Mouse (Mus musculus): ENCODE results near the gene Wscd2. TPM values are rescaled to one million over a fixed set of nuclear protein-coding genes. Genes with fewer than 3 reads are reported as not detected.

Wscd2 gene
- polyA plus RNA-seq (2012; rRNA removed): 9.2 and 13.5 TPM in 2 replicates

GRCm38 (mm10) chr5:113490033-113490432, at the start of gene Wscd2:
TSS of gene Wscd2 (plus strand) at chr5:113490333.
- DNase-seq (ENCODE audit: low read depth): no peak
- TF ChIP-seq CTCF (IDR thresholded peaks at IDR 0.05; ENCODE audit: borderline replicate concordance, extremely low read depth, insufficient read depth, insufficient read length): no peak
- TF ChIP-seq POLR2A (IDR thresholded peaks at IDR 0.05; ENCODE audit: borderline replicate concordance, extremely low read depth, insufficient read depth, insufficient read length, poor library complexity, severe bottlenecking): no peak

GRCm38 (mm10) chr5:113442180-113442579, 48.0 kb upstream of the Wscd2 start:
- peak; percentile 63 for DNase-seq (ENCODE audit: low read depth)
- TF ChIP-seq CTCF (IDR thresholded peaks at IDR 0.05; ENCODE audit: borderline replicate concordance, extremely low read depth, insufficient read depth, insufficient read length) (no peak), POLR2A (IDR thresholded peaks at IDR 0.05; ENCODE audit: borderline replicate concordance, extremely low read depth, insufficient read depth, insufficient read length, poor library complexity, severe bottlenecking) (no peak)

DNA sequence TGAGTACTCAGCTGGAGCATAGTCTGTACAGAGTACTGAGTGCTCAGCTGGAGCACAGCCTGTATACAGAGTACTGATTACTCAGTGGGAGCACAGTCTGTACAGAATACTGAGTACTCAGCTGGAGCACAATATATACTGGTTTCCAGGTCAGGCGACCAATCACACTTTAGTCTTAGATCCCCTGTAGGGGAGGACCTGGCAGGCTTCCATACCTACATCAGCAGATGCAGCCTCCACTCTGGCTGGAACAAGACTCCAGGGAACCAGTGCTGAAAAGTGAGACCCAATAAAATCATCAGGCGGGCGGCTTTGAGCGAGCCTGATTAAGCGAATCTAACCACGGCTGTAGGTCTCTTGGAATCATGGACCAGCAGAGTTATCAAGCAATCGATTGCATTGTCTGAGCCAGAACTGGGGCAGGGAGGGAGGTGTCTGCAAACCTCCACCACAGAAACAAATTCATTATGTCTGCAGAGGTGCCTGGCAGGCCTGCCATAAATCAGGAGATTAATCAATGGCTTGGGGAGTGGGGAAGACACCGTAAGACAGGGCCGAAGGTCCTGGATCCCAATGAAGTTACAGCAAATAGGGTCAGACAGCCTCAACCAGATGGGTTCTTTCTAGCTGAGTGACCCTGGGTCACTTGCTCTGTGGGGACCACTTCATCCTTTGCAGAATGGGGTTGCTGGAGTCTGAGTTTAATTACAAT, 42.0 kb upstream of the Wscd2 start:
- peak; percentile 78 for DNase-seq (ENCODE audit: low read depth)
- TF ChIP-seq CTCF (IDR thresholded peaks at IDR 0.05; ENCODE audit: borderline replicate concordance, extremely low read depth, insufficient read depth, insufficient read length): no peak
- no peak for TF ChIP-seq POLR2A (IDR thresholded peaks at IDR 0.05; ENCODE audit: borderline replicate concordance, extremely low read depth, insufficient read depth, insufficient read length, poor library complexity, severe bottlenecking)

- TF ChIP-seq POLR2A (IDR thresholded peaks at IDR 0.05; ENCODE audit: borderline replicate concordance, extremely low read depth, insufficient read depth, insufficient read length, poor library complexity, severe bottlenecking) (no peak), CTCF (IDR thresholded peaks at IDR 0.05; ENCODE audit: borderline replicate concordance, extremely low read depth, insufficient read depth, insufficient read length) (no peak)
- DNase-seq (ENCODE audit: low read depth): no peak
Observed at GRCm38 (mm10) chr5:113449336-113449735, 40.8 kb upstream of the Wscd2 start.

GRCm38 (mm10) chr5:113452691-113453090, 37.4 kb upstream of the Wscd2 start:
- no peak for DNase-seq (ENCODE audit: low read depth)
- TF ChIP-seq POLR2A (IDR thresholded peaks at IDR 0.05; ENCODE audit: borderline replicate concordance, extremely low read depth, insufficient read depth, insufficient read length, poor library complexity, severe bottlenecking): no peak
- TF ChIP-seq CTCF (IDR thresholded peaks at IDR 0.05; ENCODE audit: borderline replicate concordance, extremely low read depth, insufficient read depth, insufficient read length): no peak

DNA sequence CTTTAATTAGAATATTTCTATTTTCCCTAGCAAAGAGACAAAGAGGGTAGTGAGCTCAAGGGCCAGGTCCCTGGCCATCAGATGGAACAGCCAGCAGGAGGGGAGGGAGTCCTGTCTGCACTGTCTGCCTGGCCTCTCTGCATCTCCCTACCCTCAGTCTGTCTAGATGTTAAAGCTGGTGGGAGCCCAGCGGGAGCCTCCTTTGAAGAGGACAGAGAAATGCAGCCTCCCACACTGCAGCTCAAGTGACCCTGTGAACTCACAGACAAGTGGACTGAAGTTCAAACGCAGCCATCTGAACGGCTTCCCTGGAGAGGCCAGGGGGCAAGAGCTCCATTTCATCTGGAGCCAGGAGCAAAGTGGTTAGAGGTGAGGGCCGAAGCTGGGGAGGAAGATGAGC, 36.8 kb upstream of the Wscd2 start:
- DNase-seq (ENCODE audit: low read depth): peak; percentile 62
- TF ChIP-seq POLR2A (IDR thresholded peaks at IDR 0.05; ENCODE audit: borderline replicate concordance, extremely low read depth, insufficient read depth, insufficient read length, poor library complexity, severe bottlenecking) (no peak), CTCF (IDR thresholded peaks at IDR 0.05; ENCODE audit: borderline replicate concordance, extremely low read depth, insufficient read depth, insufficient read length) (no peak)

DNA sequence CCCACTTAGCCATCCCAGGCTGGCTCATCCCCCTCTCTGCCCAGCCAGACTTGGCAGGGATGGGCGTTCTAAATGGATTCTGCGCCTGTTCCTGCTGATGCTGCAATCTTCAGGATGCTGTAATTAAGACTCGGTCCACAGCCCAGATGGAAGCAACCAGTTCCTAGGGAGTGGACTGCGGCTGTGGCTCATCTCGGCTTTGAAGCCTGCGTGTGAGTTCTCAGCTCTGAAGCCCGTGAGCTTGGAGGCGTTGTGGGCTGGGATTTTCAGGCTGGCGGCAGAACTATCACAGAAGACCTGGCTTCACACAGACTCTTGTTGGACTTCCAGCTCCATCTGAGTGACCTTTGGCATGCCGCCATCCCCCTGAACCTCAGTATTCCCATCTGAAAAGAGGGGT, 34.1 kb upstream of the Wscd2 start:
- DNase-seq (ENCODE audit: low read depth): no peak
- TF ChIP-seq POLR2A (IDR thresholded peaks at IDR 0.05; ENCODE audit: borderline replicate concordance, extremely low read depth, insufficient read depth, insufficient read length, poor library complexity, severe bottlenecking): no peak
- TF ChIP-seq CTCF (IDR thresholded peaks at IDR 0.05; ENCODE audit: borderline replicate concordance, extremely low read depth, insufficient read depth, insufficient read length): no peak

GRCm38 (mm10) chr5:113456756-113457155, 33.4 kb upstream of the Wscd2 start:
- no peak for DNase-seq (ENCODE audit: low read depth)
- TF ChIP-seq CTCF (IDR thresholded peaks at IDR 0.05; ENCODE audit: borderline replicate concordance, extremely low read depth, insufficient read depth, insufficient read length) (no peak), POLR2A (IDR thresholded peaks at IDR 0.05; ENCODE audit: borderline replicate concordance, extremely low read depth, insufficient read depth, insufficient read length, poor library complexity, severe bottlenecking) (no peak)

DNA sequence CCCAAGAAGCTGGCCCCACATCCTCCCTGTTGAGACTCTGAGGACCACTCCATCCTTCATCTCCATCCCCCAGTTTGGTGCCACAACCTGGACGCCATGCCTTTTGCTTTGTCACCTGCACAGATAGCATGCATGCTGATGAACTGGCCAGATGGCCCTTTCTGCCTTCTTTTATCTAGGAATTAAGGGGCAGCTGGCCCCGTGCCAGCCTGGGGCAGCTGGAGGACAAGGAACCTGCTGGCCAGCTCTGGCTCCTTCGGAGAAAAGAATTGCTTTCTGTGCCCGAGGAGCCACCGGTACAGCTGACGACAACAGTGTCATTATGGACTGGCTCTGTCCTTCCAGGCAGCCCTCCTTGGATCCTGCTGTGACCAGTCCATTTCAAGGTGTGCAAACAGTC, 32.9 kb upstream of the Wscd2 start:
- peak; percentile 67 for DNase-seq (ENCODE audit: low read depth)
- no peak for TF ChIP-seq POLR2A (IDR thresholded peaks at IDR 0.05; ENCODE audit: borderline replicate concordance, extremely low read depth, insufficient read depth, insufficient read length, poor library complexity, severe bottlenecking)
- TF ChIP-seq CTCF (IDR thresholded peaks at IDR 0.05; ENCODE audit: borderline replicate concordance, extremely low read depth, insufficient read depth, insufficient read length): no peak

DNA sequence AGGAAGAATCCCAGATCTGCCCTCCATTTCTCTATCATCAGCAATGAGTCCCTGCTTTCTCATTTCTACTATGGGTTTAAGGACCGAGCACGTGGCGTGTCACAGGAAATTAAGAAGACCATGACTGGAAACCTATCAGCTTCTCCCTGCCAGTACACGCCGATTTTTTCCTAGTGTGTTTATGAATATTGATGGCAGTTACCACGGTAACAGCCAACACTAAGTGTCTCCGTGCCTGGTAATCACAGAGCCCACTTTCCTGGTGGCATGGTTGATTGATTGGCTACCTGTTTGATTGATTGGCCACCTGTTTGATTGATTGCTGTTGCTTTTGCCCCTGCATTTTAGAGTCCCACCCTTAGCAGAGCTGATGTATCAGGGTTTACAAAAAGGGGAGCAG, 30.2 kb upstream of the Wscd2 start:
- DNase-seq (ENCODE audit: low read depth): peak; percentile 69

GRCm38 (mm10) chr5:113461582-113461981, 28.6 kb upstream of the Wscd2 start:
- peak; percentile 49 for DNase-seq (ENCODE audit: low read depth)

More for the DNA sequence above, 30.2 kb upstream of the Wscd2 start:
- TF ChIP-seq CTCF (IDR thresholded peaks at IDR 0.05; ENCODE audit: borderline replicate concordance, extremely low read depth, insufficient read depth, insufficient read length) (no peak), POLR2A (IDR thresholded peaks at IDR 0.05; ENCODE audit: borderline replicate concordance, extremely low read depth, insufficient read depth, insufficient read length, poor library complexity, severe bottlenecking) (no peak)

DNA sequence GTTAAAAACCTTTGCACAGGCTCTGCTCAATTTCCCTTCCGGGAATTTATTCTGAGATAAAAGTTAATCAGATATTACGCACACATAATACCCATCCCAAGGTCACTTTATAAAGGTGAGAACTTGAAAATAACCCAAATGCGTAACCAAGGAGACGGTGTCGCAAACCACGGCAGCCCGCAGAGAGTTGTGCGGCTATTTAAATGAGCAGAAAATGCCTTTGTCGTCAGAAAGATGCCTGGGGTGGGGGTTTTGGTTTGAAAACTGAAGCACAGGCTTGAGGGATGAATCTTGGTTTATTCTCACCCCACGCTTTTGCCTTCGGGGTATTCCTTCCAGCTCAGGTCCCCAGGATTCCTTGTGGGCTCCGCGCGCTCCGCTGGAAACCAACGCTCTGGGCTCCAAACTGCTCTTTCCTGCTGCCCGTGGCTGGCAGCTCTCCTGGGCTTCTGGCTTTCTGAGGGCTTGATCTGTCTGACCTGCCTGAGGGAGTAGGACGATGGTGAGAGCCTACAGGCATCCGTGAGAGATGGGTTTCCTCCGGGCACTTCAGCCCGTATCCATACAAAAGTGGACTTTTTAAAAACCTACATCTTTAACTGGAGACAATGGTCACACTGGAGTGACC, 28.0 kb upstream of the Wscd2 start:
- no peak for TF ChIP-seq CTCF (IDR thresholded peaks at IDR 0.05; ENCODE audit: borderline replicate concordance, extremely low read depth, insufficient read depth, insufficient read length)
- no peak for TF ChIP-seq POLR2A (IDR thresholded peaks at IDR 0.05; ENCODE audit: borderline replicate concordance, extremely low read depth, insufficient read depth, insufficient read length, poor library complexity, severe bottlenecking)
- peak; percentile 75 for DNase-seq (ENCODE audit: low read depth)

More at GRCm38 (mm10) chr5:113461582-113461981, 28.6 kb upstream of the Wscd2 start:
- TF ChIP-seq CTCF (IDR thresholded peaks at IDR 0.05; ENCODE audit: borderline replicate concordance, extremely low read depth, insufficient read depth, insufficient read length) (no peak), POLR2A (IDR thresholded peaks at IDR 0.05; ENCODE audit: borderline replicate concordance, extremely low read depth, insufficient read depth, insufficient read length, poor library complexity, severe bottlenecking) (no peak)
